Mouse (Mus musculus): ENCODE results near the gene Ehd2. TPM values are rescaled to one million over a fixed set of nuclear protein-coding genes. Genes with fewer than 3 reads are reported as not detected.

Ehd2 gene
- 58.0 and 67.1 TPM in 2 replicates for polyA plus RNA-seq (2014; fragmentation: Nextera tagmentation; extraction: Ambion mirVana)

DNA sequence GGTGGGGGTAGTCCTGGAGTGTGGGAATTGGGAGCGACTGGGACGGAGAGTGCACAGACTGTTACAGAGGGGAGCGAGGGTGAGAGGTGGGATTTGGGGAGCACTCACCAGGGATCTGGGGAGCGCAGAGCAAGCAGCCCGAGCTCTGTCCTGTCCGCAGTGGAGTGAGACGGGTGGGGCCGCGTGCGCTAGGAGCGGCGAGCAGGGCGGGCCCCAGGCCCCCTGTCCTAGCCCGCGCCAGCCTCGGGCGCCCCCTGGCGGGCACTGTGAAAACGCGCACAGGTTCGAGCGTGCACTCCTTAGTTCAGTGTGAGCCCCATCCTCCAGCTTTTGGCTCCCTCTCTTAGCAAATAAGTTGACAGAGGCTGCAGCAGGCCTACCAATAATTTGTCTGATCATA is at the start of gene Ehd2:
Gene Ehd2, minus strand, starts transcription at position 256 of the 400 bp plus-strand sequence.
- Histone ChIP-seq H3K4me3 (ENCODE audit: low read depth, low read length) (peak within 1 kb of the TSS; percentile 52), H3K9ac (ENCODE audit: low read depth, low read length) (peak within 1 kb of the TSS; percentile 75), H3K36me3 (ENCODE audit: control insufficient read depth, insufficient read depth, low read length) (peaks cover 31% of the 10 kb centered on the region), H3K9me3 (ENCODE audit: control insufficient read depth, low read length) (no peaks in the 10 kb centered on the region), H3K27me3 (replicated peaks; ENCODE audit: control insufficient read depth, insufficient read depth, low read length) (no peaks in the 10 kb centered on the region), H3K4me1 (ENCODE audit: control insufficient read depth, insufficient read depth, low read length) (peaks cover 26% of the 10 kb centered on the region), H3K4me2 (ENCODE audit: low read depth, low read length) (peak within 1 kb of the TSS; percentile 59), H3K27ac (replicated peaks; ENCODE audit: low read depth, low read length) (peak within 1 kb of the TSS; percentile 48; the same call in 1 of the 2 replicates)
- peak; percentile 84 for ATAC-seq (ENCODE audit: low read depth)
- 4% methylated on average over 9 of the region's 22 CpGs for WGBS
- DNase-seq (ENCODE audit: low spot score), result peak; percentile 86

DNA sequence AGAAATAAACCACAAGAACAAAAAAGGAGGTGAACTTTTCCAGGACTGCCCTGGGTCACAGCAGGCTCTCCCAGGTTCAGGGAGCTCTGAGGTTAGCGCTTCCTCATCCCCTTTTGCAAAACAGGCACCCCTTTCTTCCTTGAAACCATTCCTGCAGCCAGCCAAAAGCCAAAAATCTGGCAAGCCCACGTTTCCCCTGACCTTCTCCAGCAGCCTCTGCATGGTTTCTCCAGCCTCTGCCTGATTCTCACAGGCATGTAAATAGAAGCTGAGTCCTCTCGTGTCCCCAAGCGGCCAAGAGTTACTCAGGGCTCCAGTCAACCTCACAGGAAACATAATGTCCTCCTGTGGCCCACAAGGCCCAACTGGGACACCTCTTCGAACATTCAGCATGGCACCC is 48.0 kb upstream of the Ehd2 start:
- no peak for ATAC-seq (ENCODE audit: low read depth)

GRCm38 (mm10) chr7:16014521-16015175 is 47.3 kb upstream of the Ehd2 start:
- Histone ChIP-seq H3K36me3 (ENCODE audit: control insufficient read depth, insufficient read depth, low read length) (no peaks in the 10 kb centered on the region), H3K9me3 (ENCODE audit: control insufficient read depth, low read length) (no peaks in the 10 kb centered on the region), H3K9ac (ENCODE audit: low read depth, low read length) (no peak overlapping the region), H3K27ac (replicated peaks; ENCODE audit: low read depth, low read length) (no peak overlapping the region), H3K27me3 (replicated peaks; ENCODE audit: control insufficient read depth, insufficient read depth, low read length) (no peaks in the 10 kb centered on the region), H3K4me2 (ENCODE audit: low read depth, low read length) (no peak overlapping the region), H3K4me3 (ENCODE audit: low read depth, low read length) (no peak overlapping the region), H3K4me1 (ENCODE audit: control insufficient read depth, insufficient read depth, low read length) (0 out of 2 replicates have a peak, but pooled peaks cover 6% of the 10 kb centered on the region)
- 89% methylated on average over 8 of the region's 8 CpGs for whole genome bisulfite sequencing
- no peak for DNase-seq (ENCODE audit: low spot score)
- ATAC-seq (ENCODE audit: low read depth), result no peak

More for the DNA sequence above, 48.0 kb upstream of the Ehd2 start:
- DNase-seq (ENCODE audit: low spot score), result no peak
- H3K9ac ChIP-seq (ENCODE audit: low read depth, low read length), result no peak overlapping the region
- no peaks in the 10 kb centered on the region for H3K9me3 ChIP-seq (ENCODE audit: control insufficient read depth, low read length)
- H3K27ac ChIP-seq (replicated peaks; ENCODE audit: low read depth, low read length), result no peak overlapping the region
- no peaks in the 10 kb centered on the region for H3K36me3 ChIP-seq (ENCODE audit: control insufficient read depth, insufficient read depth, low read length)
- no peak overlapping the region for H3K4me2 ChIP-seq (ENCODE audit: low read depth, low read length)
- H3K4me1 ChIP-seq (ENCODE audit: control insufficient read depth, insufficient read depth, low read length), result 0 out of 2 replicates have a peak, but pooled peaks cover 6% of the 10 kb centered on the region
- H3K27me3 ChIP-seq (replicated peaks; ENCODE audit: control insufficient read depth, insufficient read depth, low read length), result no peaks in the 10 kb centered on the region
- no peak overlapping the region for H3K4me3 ChIP-seq (ENCODE audit: low read depth, low read length)
- 85% methylated on average over 5 of the region's 5 CpGs for WGBS

GRCm38 (mm10) chr7:16013722-16014275 is 46.4 kb upstream of the Ehd2 start:
- no peak for ATAC-seq (ENCODE audit: low read depth)
- Histone ChIP-seq H3K36me3 (ENCODE audit: control insufficient read depth, insufficient read depth, low read length) (no peaks in the 10 kb centered on the region), H3K27ac (replicated peaks; ENCODE audit: low read depth, low read length) (0 out of 2 replicates have a peak overlapping the region, but pooled peaks have one; percentile 25), H3K9ac (ENCODE audit: low read depth, low read length) (no peak overlapping the region), H3K4me2 (ENCODE audit: low read depth, low read length) (no peak overlapping the region), H3K9me3 (ENCODE audit: control insufficient read depth, low read length) (no peaks in the 10 kb centered on the region), H3K4me1 (ENCODE audit: control insufficient read depth, insufficient read depth, low read length) (0 out of 2 replicates have a peak, but pooled peaks cover 6% of the 10 kb centered on the region), H3K4me3 (ENCODE audit: low read depth, low read length) (no peak overlapping the region), H3K27me3 (replicated peaks; ENCODE audit: control insufficient read depth, insufficient read depth, low read length) (no peaks in the 10 kb centered on the region)
- DNase-seq (ENCODE audit: low spot score), result peak; percentile 29
- 41% methylated on average over 5 of the region's 5 CpGs for WGBS

DNA sequence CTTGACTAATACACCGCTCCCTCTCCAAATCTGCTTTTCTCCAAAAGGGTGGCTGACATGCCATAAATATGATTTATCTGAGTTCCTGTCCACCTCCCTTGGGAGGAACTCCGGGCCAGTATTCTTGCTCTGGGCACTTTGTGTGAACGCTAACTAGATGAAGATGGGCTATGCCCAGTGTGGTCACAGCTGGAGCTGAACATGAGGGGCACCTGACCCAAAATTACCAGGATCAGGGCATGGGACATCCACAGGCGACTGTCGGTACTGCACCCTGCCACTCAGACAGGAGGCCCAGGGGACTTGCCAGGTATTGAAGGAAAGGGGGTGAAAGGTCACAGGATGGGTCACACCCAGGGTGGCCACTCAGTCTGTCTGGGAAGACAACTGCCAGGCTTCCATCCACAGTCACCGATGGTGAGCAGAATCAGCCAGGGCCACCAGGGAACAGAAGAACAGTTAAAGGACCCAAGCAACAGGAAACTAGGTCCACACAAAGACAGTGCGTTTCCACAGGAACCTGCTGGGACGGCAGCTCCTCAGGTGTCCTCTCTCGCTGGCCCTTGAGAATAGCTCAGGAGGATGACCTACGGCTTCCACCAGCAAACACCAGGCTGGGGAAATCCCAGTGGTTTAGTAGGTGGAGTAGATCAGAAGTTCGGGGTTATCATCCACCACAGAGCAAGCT is 45.4 kb upstream of the Ehd2 start:
- Histone ChIP-seq H3K4me1 (ENCODE audit: control insufficient read depth, insufficient read depth, low read length) (0 out of 2 replicates have a peak, but pooled peaks cover 6% of the 10 kb centered on the region), H3K4me2 (ENCODE audit: low read depth, low read length) (no peak overlapping the region)
- 77% methylated on average over 11 of the region's 11 CpGs for WGBS

DNA sequence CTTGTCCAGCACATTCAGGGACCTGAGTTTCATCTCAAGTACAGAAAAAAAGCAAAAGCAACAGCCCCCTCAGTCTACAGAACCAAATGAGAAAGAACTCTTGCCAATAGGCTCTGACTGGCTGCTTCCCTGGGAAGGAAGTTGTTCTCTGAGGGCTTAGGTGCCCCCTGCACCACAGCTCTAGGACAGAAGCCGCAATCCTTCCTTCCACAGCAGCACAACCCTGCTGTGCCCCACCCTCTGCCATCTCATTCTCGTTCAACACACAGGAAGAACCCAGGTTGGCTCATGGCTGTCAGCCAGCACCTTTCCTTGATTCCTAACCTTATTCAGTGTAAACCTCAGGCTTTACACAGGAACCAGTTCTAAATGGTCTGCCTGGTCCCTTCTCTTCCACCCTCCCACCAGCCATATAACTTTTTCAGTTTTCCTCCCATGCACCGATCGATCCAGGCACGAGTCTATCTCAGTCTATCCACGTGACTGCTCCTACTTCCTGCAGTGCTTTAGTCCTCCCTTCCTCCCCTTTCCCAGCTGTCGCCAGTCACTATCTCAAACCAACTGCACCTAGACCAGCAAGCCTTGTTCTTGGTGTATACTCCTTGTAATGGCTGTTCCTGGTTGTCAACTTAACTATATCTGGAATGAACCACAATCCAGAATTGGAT is 44.2 kb upstream of the Ehd2 start:
- no peak for ATAC-seq (ENCODE audit: low read depth)
- no peak overlapping the region for H3K4me2 ChIP-seq (ENCODE audit: low read depth, low read length)
- 83% methylated on average over 7 of the region's 7 CpGs for WGBS

More for the DNA sequence above, 45.4 kb upstream of the Ehd2 start:
- ATAC-seq (ENCODE audit: low read depth) (no peak), DNase-seq (ENCODE audit: low spot score) (no peak)
- Histone ChIP-seq H3K4me3 (ENCODE audit: low read depth, low read length) (no peak overlapping the region), H3K9me3 (ENCODE audit: control insufficient read depth, low read length) (no peaks in the 10 kb centered on the region), H3K27ac (replicated peaks; ENCODE audit: low read depth, low read length) (no peak overlapping the region), H3K36me3 (ENCODE audit: control insufficient read depth, insufficient read depth, low read length) (no peaks in the 10 kb centered on the region), H3K27me3 (replicated peaks; ENCODE audit: control insufficient read depth, insufficient read depth, low read length) (no peaks in the 10 kb centered on the region), H3K9ac (ENCODE audit: low read depth, low read length) (no peak overlapping the region)

GRCm38 (mm10) chr7:16010649-16011048 is 43.3 kb upstream of the Ehd2 start:
- ATAC-seq (ENCODE audit: low read depth) (no peak), DNase-seq (ENCODE audit: low spot score) (no peak)
- Histone ChIP-seq H3K27me3 (replicated peaks; ENCODE audit: control insufficient read depth, insufficient read depth, low read length) (no peaks in the 10 kb centered on the region), H3K4me1 (ENCODE audit: control insufficient read depth, insufficient read depth, low read length) (0 out of 2 replicates have a peak, but pooled peaks cover 6% of the 10 kb centered on the region), H3K4me3 (ENCODE audit: low read depth, low read length) (no peak overlapping the region), H3K4me2 (ENCODE audit: low read depth, low read length) (no peak overlapping the region), H3K9me3 (ENCODE audit: control insufficient read depth, low read length) (no peaks in the 10 kb centered on the region), H3K27ac (replicated peaks; ENCODE audit: low read depth, low read length) (no peak overlapping the region), H3K36me3 (ENCODE audit: control insufficient read depth, insufficient read depth, low read length) (no peaks in the 10 kb centered on the region), H3K9ac (ENCODE audit: low read depth, low read length) (no peak overlapping the region)
- WGBS, result 74% methylated on average over 5 of the region's 5 CpGs

More for the DNA sequence above, 44.2 kb upstream of the Ehd2 start:
- no peaks in the 10 kb centered on the region for H3K9me3 ChIP-seq (ENCODE audit: control insufficient read depth, low read length)
- DNase-seq (ENCODE audit: low spot score), result no peak
- H3K9ac ChIP-seq (ENCODE audit: low read depth, low read length), result no peak overlapping the region
- no peaks in the 10 kb centered on the region for H3K27me3 ChIP-seq (replicated peaks; ENCODE audit: control insufficient read depth, insufficient read depth, low read length)
- 0 out of 2 replicates have a peak, but pooled peaks cover 6% of the 10 kb centered on the region for H3K4me1 ChIP-seq (ENCODE audit: control insufficient read depth, insufficient read depth, low read length)
- H3K36me3 ChIP-seq (ENCODE audit: control insufficient read depth, insufficient read depth, low read length), result no peaks in the 10 kb centered on the region
- no peak overlapping the region for H3K4me3 ChIP-seq (ENCODE audit: low read depth, low read length)
- H3K27ac ChIP-seq (replicated peaks; ENCODE audit: low read depth, low read length), result no peak overlapping the region

GRCm38 (mm10) chr7:16009636-16010035 is 42.3 kb upstream of the Ehd2 start:
- Histone ChIP-seq H3K9ac (ENCODE audit: low read depth, low read length) (no peak overlapping the region), H3K4me2 (ENCODE audit: low read depth, low read length) (no peak overlapping the region), H3K27me3 (replicated peaks; ENCODE audit: control insufficient read depth, insufficient read depth, low read length) (no peaks in the 10 kb centered on the region), H3K27ac (replicated peaks; ENCODE audit: low read depth, low read length) (no peak overlapping the region), H3K9me3 (ENCODE audit: control insufficient read depth, low read length) (no peaks in the 10 kb centered on the region), H3K4me3 (ENCODE audit: low read depth, low read length) (no peak overlapping the region), H3K36me3 (ENCODE audit: control insufficient read depth, insufficient read depth, low read length) (no peaks in the 10 kb centered on the region), H3K4me1 (ENCODE audit: control insufficient read depth, insufficient read depth, low read length) (0 out of 2 replicates have a peak, but pooled peaks cover 6% of the 10 kb centered on the region)
- no peak for DNase-seq (ENCODE audit: low spot score)
- ATAC-seq (ENCODE audit: low read depth), result no peak
- WGBS, result 86% methylated on average over 7 of the region's 7 CpGs
